Mouse (Mus musculus): ENCODE results near the gene Gm39566. TPM values are rescaled to one million over a fixed set of nuclear protein-coding genes. Genes with fewer than 3 reads are reported as not detected.

Gene Gm39566
- polyA plus RNA-seq, 1 experiment from 2014 or later = not detected

DNA sequence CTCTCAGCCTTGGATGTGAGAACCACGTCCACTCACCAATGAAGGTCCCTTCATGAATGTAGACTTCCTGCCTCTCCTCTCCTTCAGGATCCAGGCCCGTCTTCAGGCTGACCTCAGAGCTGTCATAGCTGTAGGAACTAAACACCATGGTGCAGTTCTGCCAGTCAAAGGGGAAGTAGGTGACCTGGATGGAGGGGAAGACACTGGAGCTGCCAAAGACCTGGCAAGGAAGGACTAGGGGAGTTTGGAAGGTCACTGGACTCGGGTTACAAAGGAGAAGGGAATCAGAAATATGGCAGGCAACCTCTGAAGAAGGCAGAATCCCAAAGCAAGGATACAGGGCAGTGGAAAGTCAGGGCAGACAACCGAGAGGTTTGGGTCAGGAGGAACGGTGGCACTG lies 21.7 kb downstream of the Gm39566 start:
- no peak overlapping the region for H3K27ac ChIP-seq
- ATAC-seq = no peak
- no peaks in the 10 kb centered on the region for H3K9me3 ChIP-seq (replicated peaks)
- no peak overlapping the region for H3K4me2 ChIP-seq
- no peak overlapping the region for H3K9ac ChIP-seq
- peaks cover 35% of the 10 kb centered on the region for H3K27me3 ChIP-seq
- no peak overlapping the region for H3K4me3 ChIP-seq
- peaks cover 12% of the 10 kb centered on the region for H3K4me1 ChIP-seq
- 61% methylated on average over 5 of the region's 5 CpGs for WGBS
- no peaks in the 10 kb centered on the region for H3K36me3 ChIP-seq (ENCODE audit: poor library complexity, severe bottlenecking)

DNA sequence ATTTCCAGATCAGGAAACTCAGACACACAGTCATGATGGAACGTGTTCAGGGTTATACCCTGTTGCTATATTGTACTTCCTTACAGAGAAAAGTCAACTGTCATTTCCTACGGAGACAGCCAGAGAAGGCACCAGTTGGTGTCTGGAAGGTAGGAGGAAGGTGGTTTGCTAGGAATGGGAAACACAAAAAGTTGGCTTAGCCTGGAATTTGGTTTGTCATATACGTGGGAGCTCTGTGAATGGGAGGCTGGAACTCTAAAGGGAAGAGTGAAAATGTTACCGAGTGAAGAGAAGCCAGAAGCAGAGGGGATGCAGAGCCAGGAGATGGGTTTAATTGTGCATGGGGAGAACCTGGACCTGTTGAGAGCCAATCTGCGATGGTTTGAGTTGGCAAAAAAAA lies 23.7 kb downstream of the Gm39566 start:
- Histone ChIP-seq H3K4me2 (no peak overlapping the region), H3K4me1 (peaks cover 11% of the 10 kb centered on the region), H3K36me3 (ENCODE audit: poor library complexity, severe bottlenecking) (no peaks in the 10 kb centered on the region), H3K27me3 (peaks cover 22% of the 10 kb centered on the region), H3K9me3 (replicated peaks) (no peaks in the 10 kb centered on the region), H3K9ac (no peak overlapping the region), H3K27ac (no peak overlapping the region), H3K4me3 (no peak overlapping the region)
- ATAC-seq = no peak
- 77% methylated on average over 5 of the region's 5 CpGs for WGBS

DNA sequence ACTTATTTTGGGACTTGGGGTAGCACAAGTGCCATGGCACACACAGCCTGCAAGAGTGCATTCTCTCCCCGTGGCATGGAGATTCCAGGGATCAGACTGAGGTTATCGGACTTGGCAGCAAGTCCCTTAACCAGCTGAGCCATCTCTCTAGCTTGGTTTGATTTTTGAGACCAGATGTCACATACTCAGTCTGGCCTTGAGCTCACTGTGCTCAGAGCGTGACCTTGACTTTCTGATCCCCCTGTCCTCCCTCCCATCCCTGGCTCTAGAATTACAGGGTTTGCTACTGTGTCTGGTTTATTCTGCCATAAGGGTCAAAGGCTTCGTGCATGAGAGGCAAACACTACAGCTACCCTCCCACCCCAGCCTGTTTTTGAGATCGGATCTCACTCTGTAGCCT lies 25.7 kb downstream of the Gm39566 start:
- Histone ChIP-seq H3K36me3 (ENCODE audit: poor library complexity, severe bottlenecking) (no peaks in the 10 kb centered on the region), H3K9ac (no peak overlapping the region), H3K4me2 (no peak overlapping the region), H3K4me1 (no peaks in the 10 kb centered on the region), H3K4me3 (no peak overlapping the region), H3K9me3 (replicated peaks) (no peaks in the 10 kb centered on the region), H3K27ac (no peak overlapping the region), H3K27me3 (peaks cover 18% of the 10 kb centered on the region)
- ATAC-seq = no peak
- WGBS = 79% methylated on average over 5 of the region's 5 CpGs

DNA sequence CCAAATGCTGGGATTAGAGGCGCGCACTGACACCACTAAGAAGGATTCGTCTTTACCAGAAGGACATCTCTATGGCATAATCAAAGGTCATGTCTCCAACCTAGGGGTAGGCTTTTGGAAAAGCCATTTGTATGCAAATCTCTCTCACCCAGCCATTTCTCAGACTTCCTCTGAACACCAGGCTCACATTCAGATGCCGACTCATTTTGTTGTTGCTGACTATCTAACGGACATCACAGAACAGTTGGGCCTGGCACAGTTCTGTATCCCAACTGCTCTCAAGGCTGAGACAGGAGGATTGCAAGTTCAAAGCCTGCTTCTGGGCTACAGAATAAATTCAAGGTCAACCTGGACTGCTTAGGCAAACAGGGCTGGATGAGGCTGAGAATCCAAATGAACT lies 27.8 kb downstream of the Gm39566 start:
- Histone ChIP-seq H3K4me1 (no peaks in the 10 kb centered on the region), H3K9ac (no peak overlapping the region), H3K4me2 (no peak overlapping the region), H3K36me3 (ENCODE audit: poor library complexity, severe bottlenecking) (no peaks in the 10 kb centered on the region), H3K27me3 (peaks cover 3% of the 10 kb centered on the region; the same call in 1 of the 2 replicates), H3K4me3 (no peak overlapping the region), H3K27ac (no peak overlapping the region), H3K9me3 (replicated peaks) (no peaks in the 10 kb centered on the region)
- WGBS = 87% methylated on average over 5 of the region's 5 CpGs
- no peak for ATAC-seq

DNA sequence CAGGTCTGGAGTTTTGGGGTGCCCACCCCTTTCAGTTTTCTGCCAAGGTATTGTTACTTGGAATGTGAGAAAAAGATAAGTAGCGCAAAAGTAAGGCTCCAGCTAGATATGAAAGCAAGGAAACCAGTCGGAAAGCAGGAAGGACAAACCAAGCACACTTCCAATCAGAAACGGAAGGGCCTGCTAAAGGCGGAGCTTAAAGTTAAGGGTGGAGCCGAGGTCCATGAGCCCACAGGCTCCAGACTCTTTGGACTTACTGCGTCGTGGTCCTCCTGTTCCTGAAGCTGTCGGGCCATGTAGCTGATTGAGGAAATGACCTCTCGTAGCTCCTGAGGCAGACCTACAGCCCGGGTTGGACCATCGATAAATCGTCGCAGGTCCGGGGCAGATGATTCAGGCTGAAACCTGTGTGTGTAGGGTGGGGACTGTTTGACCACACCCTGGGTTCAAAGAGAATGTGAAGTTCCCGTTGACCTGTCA lies 30.3 kb downstream of the Gm39566 start:
- whole genome bisulfite sequencing = 57% methylated on average over 15 of the region's 15 CpGs
- Histone ChIP-seq H3K9ac (no peak overlapping the region), H3K9me3 (replicated peaks) (no peaks in the 10 kb centered on the region), H3K4me1 (no peaks in the 10 kb centered on the region), H3K36me3 (ENCODE audit: poor library complexity, severe bottlenecking) (no peaks in the 10 kb centered on the region), H3K27ac (no peak overlapping the region), H3K4me3 (no peak overlapping the region), H3K27me3 (0 out of 2 replicates have a peak, but pooled peaks cover 7% of the 10 kb centered on the region), H3K4me2 (no peak overlapping the region)
- no peak for ATAC-seq

DNA sequence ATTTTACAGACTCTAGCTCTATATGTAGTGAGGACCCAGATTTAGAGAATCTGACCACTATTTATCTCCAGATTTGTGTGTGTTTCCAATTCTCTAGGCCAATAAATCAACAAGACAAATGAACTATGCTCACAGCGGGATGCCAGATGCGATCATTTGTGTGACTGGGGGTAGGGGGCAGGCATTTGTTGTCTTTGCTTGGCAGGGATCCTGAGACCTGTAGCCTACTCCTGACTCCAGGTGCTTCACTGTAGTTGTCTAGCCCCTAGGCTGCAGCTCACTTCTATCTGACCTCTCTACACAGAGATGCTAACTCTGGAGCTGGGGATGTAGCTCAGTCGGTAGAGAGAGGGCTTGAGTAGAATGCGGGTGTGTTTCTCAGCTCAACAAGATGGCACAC lies 33.3 kb downstream of the Gm39566 start:
- Histone ChIP-seq H3K4me2 (no peak overlapping the region), H3K27me3 (0 out of 2 replicates have a peak, but pooled peaks cover 9% of the 10 kb centered on the region), H3K4me1 (peaks cover 6% of the 10 kb centered on the region), H3K4me3 (no peak overlapping the region), H3K9me3 (replicated peaks) (no peaks in the 10 kb centered on the region), H3K36me3 (ENCODE audit: poor library complexity, severe bottlenecking) (0 out of 2 replicates have a peak, but pooled peaks cover 4% of the 10 kb centered on the region), H3K27ac (no peak overlapping the region), H3K9ac (no peak overlapping the region)
- ATAC-seq = no peak
- WGBS = 47% methylated on average over 4 of the region's 4 CpGs

DNA sequence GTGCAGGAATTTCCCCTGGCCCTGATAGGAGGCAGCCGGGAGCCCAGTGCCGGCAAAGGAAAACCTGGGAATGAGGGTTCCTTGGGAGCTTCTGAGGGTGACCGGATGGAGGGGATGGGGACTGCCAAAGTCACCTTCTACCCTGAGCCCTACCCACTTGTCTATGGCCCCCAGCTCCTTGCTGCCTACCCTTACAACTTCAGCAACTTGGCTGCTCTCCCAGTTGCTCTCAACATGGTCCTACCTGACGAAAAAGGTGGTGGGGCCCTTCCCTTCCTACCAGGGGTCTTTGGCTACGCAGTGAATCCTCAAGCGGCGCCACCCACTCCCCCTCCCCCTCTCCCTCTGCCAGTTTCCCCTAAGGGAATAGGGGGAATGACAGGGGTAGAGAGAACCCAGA lies 36.1 kb downstream of the Gm39566 start:
- Histone ChIP-seq H3K4me3 (no peak overlapping the region), H3K4me2 (no peak overlapping the region), H3K27me3 (0 out of 2 replicates have a peak, but pooled peaks cover 9% of the 10 kb centered on the region), H3K4me1 (peaks cover 6% of the 10 kb centered on the region), H3K27ac (no peak overlapping the region), H3K9ac (no peak overlapping the region), H3K36me3 (ENCODE audit: poor library complexity, severe bottlenecking) (peaks cover 15% of the 10 kb centered on the region; the same call in 1 of the 2 replicates), H3K9me3 (replicated peaks) (no peaks in the 10 kb centered on the region)
- no peak for ATAC-seq
- 50% methylated on average over 7 of the region's 7 CpGs for WGBS

DNA sequence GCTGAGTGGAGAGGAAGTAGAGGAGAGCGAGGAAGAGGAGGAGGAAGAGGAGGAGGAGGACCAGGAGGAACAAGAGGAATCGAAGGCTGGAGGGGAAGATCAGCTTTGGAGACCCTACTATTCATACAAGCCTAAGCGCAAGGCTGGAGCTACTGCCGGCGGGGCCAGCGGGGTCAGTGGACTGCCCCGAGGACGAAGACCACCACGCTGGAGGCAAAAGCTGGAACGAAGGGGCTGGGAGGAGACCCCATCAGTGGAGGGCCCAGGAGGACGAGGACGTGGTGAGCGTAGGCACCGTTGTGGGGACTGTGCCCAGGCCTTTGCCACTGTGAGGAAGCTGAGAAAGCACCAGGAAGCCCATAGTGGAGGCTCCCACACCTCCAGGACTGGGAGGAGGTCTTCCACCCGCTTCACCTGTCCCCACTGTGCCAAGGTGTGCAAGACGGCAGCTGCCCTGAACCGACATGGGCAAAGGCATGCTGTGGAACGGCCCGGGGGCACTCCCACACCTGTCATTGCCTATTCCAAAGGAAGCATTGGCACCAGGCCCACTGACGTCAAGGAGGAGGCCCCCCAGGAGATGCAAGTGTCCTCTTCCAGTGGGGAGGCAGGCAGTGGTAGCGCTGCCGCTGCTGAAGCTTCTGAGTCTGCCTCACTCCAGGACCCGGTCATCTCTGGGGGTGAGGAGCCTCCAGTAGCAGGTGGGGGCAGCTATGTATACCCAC lies 36.7 kb downstream of the Gm39566 start:
- Histone ChIP-seq H3K9me3 (replicated peaks) (no peaks in the 10 kb centered on the region), H3K36me3 (ENCODE audit: poor library complexity, severe bottlenecking) (peaks cover 15% of the 10 kb centered on the region; the same call in 1 of the 2 replicates), H3K9ac (no peak overlapping the region), H3K4me3 (no peak overlapping the region), H3K4me2 (no peak overlapping the region), H3K4me1 (peaks cover 6% of the 10 kb centered on the region), H3K27me3 (0 out of 2 replicates have a peak, but pooled peaks cover 9% of the 10 kb centered on the region), H3K27ac (no peak overlapping the region)
- no peak for ATAC-seq
- WGBS = 74% methylated on average over 23 of the region's 23 CpGs

DNA sequence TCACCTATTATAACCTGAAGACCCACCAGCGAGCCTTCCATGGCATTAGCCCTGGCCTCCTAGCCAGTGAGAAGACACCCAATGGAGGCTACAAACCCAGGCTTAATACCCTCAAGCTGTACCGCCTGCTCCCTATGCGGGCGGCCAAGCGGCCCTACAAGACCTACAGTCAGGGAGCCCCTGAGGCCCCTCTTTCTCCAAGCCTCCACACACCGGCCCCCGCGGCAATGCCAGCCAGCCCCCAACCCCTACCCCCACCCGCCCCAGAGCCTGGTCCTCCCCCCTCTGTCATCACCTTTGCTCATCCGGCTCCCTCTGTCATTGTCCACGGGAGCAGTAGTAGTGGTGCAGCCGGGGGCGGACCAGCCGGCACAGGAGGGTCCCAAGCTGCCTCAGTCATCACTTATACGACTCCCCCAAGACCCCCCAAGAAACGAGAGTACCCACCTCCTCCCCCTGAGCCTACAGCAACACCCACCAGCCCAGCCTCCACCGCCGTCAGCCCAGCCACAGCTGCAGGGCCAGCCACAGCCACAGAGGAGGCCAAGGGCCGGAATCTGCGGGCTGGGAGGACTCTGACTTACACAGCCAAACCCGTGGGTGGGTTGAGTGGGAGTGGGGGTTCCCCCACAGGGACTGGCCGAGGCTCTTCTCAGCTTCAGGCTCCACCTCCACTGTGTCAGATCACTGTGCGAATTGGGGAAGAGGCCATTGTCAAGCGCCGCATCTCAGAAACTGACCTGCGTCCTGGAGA lies 37.4 kb downstream of the Gm39566 start:
- 70% methylated on average over 26 of the region's 26 CpGs for WGBS
- Histone ChIP-seq H3K36me3 (ENCODE audit: poor library complexity, severe bottlenecking) (peaks cover 15% of the 10 kb centered on the region; the same call in 1 of the 2 replicates), H3K4me2 (no peak overlapping the region), H3K27ac (no peak overlapping the region), H3K27me3 (0 out of 2 replicates have a peak, but pooled peaks cover 9% of the 10 kb centered on the region), H3K9me3 (replicated peaks) (no peaks in the 10 kb centered on the region), H3K4me3 (no peak overlapping the region), H3K4me1 (peaks cover 6% of the 10 kb centered on the region), H3K9ac (no peak overlapping the region)
- ATAC-seq = no peak

DNA sequence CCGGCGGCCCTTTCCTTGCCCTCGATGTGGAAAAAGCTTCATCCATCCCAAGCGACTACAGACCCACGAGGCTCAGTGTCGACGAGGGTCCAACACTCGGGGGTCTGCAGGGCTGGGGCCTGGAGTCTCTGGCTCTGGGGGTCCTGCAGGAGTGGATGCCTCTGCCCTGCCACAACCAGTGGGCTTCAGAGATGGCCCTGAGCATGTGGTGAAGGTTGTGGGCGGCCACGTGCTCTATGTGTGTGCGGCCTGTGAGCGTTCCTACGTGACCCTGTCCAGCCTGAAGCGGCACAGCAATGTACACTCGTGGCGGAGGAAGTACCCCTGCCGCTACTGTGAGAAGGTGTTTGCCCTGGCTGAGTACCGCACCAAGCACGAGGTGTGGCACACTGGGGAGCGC lies 38.6 kb downstream of the Gm39566 start:
- no peak for ATAC-seq
- H3K9ac ChIP-seq = no peak overlapping the region; the same call in 1 of the 2 replicates
- H3K4me3 ChIP-seq = no peak overlapping the region
- no peak overlapping the region for H3K27ac ChIP-seq
- peaks cover 6% of the 10 kb centered on the region for H3K4me1 ChIP-seq
- 0 out of 2 replicates have a peak, but pooled peaks cover 2% of the 10 kb centered on the region for H3K27me3 ChIP-seq
- H3K4me2 ChIP-seq = no peak overlapping the region
- no peaks in the 10 kb centered on the region for H3K9me3 ChIP-seq (replicated peaks)
- H3K36me3 ChIP-seq (ENCODE audit: poor library complexity, severe bottlenecking) = peaks cover 15% of the 10 kb centered on the region; the same call in 1 of the 2 replicates
- WGBS = 88% methylated on average over 20 of the region's 20 CpGs

DNA sequence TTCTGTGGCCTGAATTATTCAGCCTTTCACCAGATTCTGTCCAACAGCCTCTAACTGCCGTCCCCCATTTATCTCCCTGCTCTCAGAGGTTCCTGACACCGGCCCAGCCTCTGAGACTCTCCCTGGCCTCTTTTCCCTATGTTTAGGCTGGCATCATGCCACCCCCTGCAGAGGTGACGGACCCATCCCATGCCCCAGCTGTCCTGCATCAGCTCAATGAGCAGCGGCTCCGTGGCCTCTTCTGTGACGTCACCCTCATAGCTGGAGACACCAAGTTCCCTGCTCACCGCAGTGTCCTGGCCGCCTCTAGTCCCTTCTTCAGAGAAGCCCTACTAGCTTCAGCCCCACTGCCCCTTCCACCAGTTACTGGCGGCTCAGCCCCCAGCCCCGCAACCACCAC lies 39.4 kb downstream of the Gm39566 start:
- Histone ChIP-seq H3K4me2 (no peak overlapping the region), H3K4me3 (no peak overlapping the region), H3K9ac (no peak overlapping the region), H3K27ac (no peak overlapping the region), H3K9me3 (replicated peaks) (no peaks in the 10 kb centered on the region), H3K36me3 (ENCODE audit: poor library complexity, severe bottlenecking) (peaks cover 15% of the 10 kb centered on the region; the same call in 1 of the 2 replicates), H3K27me3 (0 out of 2 replicates have a peak, but pooled peaks cover 2% of the 10 kb centered on the region), H3K4me1 (peaks cover 6% of the 10 kb centered on the region)
- WGBS = 76% methylated on average over 10 of the region's 10 CpGs
- ATAC-seq = no peak

DNA sequence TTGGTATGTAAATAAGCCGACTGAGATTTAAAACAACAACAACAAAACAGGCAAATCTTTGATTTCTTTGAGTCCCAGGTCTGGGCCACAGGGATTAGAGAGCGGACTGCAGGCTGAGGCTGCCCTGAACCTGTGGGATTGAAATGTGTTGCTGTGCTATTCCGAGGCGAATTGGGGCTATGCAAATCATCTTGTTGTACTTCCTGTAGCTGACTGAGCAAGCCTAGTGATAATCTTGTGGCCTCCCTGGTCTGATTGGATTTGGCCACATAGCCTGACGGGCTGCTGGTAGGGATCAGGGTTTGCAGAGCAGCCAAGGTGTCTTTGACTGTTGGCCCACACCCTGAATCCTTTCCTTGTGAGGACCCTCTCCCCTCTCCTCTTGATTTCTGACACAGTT lies 40.1 kb downstream of the Gm39566 start:
- Histone ChIP-seq H3K27me3 (0 out of 2 replicates have a peak, but pooled peaks cover 2% of the 10 kb centered on the region), H3K4me3 (no peak overlapping the region), H3K4me1 (peaks cover 6% of the 10 kb centered on the region), H3K27ac (no peak overlapping the region), H3K36me3 (ENCODE audit: poor library complexity, severe bottlenecking) (peaks cover 15% of the 10 kb centered on the region; the same call in 1 of the 2 replicates), H3K4me2 (no peak overlapping the region), H3K9ac (no peak overlapping the region), H3K9me3 (replicated peaks) (no peaks in the 10 kb centered on the region)
- ATAC-seq = no peak
- 56% methylated on average over 5 of the region's 5 CpGs for WGBS
